Mouse (Mus musculus): ENCODE data around the gene Raph1.
"Not testable (repeated sequence)": the region's sequence is repeated elsewhere in the genome, so short reads cannot be mapped to it uniquely, and the experiment has no call there.

Raph1 gene

DNA sequence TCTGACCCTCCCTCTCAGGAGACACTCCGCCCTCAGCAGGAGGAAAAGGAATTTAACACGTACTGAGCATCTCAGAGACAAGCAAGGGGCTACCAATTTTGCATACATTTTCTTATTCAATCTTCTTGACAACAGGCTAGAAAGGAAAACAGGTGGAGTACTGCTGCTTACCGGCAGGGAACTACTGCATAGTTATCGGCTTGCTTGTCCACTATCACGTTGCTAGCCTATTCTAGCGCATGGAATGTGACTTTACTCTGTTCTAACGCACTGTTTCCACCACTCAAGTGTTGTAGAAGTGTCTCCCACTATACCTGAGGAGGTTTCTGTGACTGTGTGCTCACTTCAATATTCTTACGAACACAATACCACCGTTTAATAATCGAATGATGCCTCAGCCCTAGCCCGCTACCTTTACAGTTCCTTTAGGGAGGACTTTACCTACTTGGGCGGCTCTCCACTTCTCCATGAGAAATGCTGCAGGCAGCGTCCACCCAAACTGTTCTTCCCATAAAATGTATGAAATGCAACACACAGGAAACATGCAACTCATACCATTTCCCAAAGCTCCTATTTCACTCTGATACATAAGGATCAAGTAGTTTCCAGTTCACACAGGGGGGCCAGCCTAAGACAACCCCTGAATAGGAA lies 1.5 kb downstream of the Raph1 start:
- peak; percentile 49 for DNase-seq (ENCODE audit: low read depth)

- no peak for DNase-seq (ENCODE audit: low read depth)
Measured at GRCm38 (mm10) chr1:60564691-60565090, 2.2 kb downstream of the Raph1 start.

DNA sequence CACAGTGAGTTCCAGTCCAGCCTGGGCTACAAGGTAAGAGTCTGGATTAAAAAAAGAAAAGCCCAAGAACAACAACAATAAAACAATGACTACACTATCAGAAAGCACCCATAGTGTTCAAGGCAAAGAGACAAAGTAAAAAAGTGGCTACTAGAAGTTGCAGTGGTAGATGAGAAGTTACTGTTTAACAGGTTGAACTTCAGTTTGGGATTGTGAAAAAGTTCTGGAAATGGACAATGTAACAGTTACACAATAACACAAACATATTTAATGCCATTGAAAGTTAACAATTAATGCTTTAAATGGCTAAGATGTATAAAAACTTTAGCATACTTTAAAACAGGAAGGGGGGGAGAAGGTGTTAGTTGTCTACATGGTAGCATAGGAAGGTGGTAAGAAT lies 3.9 kb downstream of the Raph1 start:
- no peak for DNase-seq (ENCODE audit: low read depth)

GRCm38 (mm10) chr1:60543681-60544080 lies 23.2 kb downstream of the Raph1 start:
- no peak for DNase-seq (ENCODE audit: low read depth)

DNA sequence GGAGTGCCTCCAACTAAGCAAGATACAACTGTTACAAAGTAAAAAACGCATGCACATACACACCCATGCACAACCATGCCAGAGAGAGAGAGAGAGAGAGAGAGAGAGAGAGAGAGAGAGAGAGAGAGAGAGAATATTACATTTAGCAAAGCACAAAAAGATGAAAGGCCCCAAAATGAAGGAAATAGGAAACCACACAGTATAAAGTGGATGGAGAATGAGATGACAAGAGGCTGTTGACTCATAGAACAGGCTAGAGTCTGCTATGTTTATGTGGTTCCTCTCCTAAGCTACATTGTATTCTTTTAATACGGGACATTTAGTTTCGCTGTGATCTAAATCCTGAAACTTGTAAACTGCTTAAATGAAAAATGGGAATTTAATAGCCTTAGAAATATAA lies 27.6 kb downstream of the Raph1 start:
- peak; percentile 78 for DNase-seq (ENCODE audit: low read depth)

DNA sequence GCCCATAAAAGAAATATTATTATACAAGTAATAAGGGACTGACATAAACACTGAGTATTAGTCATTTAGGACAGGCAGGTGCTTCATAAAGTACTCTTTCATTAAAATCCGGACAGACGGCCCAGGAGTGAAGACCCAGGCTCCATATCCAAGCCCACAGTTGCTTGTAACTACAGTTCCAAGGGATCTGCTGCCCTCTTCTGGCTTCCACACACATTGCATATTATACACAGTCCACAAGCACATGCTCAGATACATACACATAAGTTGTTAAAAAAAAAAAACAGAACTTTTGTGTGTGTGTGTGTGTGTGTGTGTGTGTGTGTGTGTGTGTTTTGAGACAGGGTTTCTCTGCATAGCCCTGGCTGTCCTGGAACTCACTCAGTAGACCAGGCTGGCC lies 32.0 kb downstream of the Raph1 start:
- peak; percentile 82 for DNase-seq (ENCODE audit: low read depth)

- DNase-seq (ENCODE audit: low read depth): peak; percentile 87
Measured at GRCm38 (mm10) chr1:60530636-60531035, 36.3 kb downstream of the Raph1 start.

GRCm38 (mm10) chr1:60530107-60530506 lies 36.8 kb downstream of the Raph1 start:
- peak; percentile 47 for DNase-seq (ENCODE audit: low read depth)

DNA sequence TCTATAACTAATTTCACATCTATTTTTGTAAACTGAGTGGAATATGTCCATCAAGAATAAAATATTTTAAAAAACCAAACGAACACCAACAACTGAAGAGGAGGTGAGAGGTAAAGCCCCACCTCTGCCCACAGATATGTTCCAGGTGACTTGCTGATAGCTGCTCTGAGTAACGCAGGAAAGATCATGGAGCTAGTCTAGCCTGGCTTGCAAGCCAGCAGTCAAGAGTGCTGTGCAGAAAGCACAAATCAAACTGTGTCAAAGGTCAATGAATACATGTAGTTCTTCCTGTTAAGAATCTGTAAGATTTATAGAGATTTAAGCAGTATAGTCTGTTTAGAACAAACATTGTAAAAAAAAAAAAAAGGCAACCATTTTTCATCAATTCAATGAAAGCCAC lies 56.3 kb downstream of the Raph1 start:
- no peak for DNase-seq (ENCODE audit: low read depth)

- DNase-seq (ENCODE audit: low read depth): peak; percentile 73
Measured at GRCm38 (mm10) chr1:60503456-60503855, 63.4 kb downstream of the Raph1 start.

DNA sequence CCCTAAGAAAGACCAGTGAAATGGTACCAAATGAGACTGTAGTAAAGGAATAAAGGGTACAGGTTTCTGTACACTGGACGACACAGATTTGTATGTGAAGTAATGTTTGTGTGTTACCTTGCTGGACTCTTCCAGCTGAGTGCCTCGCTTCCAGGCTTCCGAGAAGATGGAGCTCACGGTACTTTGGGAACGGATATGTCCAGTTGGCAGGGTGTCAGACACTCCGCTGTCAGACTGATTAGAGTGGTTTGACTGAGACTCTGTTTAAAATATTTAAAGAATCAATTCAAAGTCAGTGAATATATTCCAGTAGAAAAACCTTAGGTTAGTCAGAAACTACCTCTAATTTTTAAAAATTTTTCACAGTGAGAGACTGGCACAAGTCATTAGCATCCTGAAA lies 73.5 kb downstream of the Raph1 start:
- no peak for DNase-seq (ENCODE audit: low read depth)

GRCm38 (mm10) chr1:60492404-60492803 lies 74.5 kb downstream of the Raph1 start:
- no peak for DNase-seq (ENCODE audit: low read depth)

DNA sequence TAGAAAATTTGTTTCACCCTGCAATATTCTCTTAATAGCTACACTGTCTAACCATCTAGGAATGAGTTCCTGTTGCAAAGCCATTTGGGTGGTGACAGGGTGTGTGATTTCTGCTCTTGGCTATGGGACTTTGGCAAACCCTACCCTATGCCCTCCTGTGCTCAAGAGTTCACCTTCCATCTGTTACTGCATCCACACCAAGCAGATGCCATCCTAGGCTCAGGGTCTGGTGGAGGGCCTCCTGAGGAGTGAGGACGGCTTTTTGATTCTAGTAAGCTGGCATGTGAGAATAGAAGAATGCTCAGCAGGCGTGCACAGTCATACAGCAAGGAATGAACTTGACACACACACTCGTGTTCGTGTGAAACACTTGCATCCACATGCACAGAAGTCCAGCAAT lies 76.4 kb downstream of the Raph1 start:
- no peak for DNase-seq (ENCODE audit: low read depth)

GRCm38 (mm10) chr1:60489660-60490059 lies 77.2 kb downstream of the Raph1 start:
- DNase-seq (ENCODE audit: low read depth): no peak

GRCm38 (mm10) chr1:60488635-60489034 lies 78.3 kb downstream of the Raph1 start:
- DNase-seq (ENCODE audit: low read depth): no peak

DNA sequence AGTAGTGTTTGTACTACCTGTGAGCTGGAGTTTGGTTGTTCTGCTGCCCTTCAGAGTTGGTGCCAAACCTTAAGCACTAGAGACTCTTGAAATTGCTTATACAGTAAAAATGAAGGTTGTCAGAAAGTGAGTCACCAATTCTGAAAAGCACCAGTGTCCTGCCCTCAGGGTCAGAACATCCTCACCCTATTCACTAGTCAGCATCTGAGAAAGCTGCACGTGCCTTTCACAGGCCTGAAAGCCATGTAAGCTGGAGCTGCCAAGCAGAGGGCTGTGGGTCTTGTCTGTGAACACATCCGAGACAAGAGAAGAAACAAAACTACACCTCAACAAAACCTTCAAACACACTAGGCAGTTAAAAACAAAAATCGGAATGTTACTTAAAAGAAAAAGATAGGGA lies 81.3 kb downstream of the Raph1 start:
- no peak for DNase-seq (ENCODE audit: low read depth)

GRCm38 (mm10) chr1:60482881-60483280 lies 84.0 kb downstream of the Raph1 start:
- no peak for DNase-seq (ENCODE audit: low read depth)

GRCm38 (mm10) chr1:60481561-60481960 lies 85.3 kb downstream of the Raph1 start:
- no peak for DNase-seq (ENCODE audit: low read depth)

DNA sequence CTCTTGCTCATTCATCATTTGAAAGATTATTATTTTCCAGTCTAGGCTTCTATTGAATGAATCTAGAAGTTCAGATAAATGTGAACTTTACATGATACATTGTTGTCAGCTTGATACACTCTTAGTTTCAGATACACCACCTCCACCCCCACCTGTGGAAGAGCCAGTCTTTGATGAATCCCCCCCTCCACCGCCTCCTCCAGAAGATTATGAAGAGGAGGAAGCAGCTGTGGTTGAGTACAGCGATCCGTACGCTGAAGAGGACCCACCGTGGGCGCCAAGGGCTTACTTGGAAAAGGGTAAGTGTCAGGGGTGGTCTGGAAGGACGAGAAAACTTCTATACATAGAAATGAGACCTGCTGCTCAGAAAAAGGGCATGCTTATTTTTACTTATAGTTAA lies 96.4 kb downstream of the Raph1 start:
- DNase-seq (ENCODE audit: low read depth): no peak

GRCm38 (mm10) chr1:60469491-60469890 lies 97.4 kb downstream of the Raph1 start:
- no peak for DNase-seq (ENCODE audit: low read depth)

DNA sequence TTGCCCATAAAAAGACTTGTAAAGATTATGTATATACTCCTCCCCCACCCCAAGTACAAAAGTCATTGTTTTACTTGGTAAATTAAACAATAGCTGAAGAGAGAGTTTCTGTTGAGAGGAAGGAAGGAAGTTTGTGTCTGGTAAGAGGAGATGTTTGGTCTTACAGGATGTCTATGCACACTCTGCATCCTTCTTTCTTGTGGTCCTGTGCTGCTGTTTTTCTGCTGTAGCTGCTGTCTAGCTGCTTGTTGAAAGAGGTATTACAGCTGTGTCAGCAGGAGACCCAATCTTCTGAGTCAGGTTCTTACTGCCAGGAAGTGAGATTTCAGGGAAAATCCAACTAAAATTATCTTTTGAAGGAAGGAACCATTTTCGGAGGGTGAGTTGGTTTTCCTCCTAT lies 106.3 kb downstream of the Raph1 start:
- peak; percentile 87 for DNase-seq (ENCODE audit: low read depth)

DNA sequence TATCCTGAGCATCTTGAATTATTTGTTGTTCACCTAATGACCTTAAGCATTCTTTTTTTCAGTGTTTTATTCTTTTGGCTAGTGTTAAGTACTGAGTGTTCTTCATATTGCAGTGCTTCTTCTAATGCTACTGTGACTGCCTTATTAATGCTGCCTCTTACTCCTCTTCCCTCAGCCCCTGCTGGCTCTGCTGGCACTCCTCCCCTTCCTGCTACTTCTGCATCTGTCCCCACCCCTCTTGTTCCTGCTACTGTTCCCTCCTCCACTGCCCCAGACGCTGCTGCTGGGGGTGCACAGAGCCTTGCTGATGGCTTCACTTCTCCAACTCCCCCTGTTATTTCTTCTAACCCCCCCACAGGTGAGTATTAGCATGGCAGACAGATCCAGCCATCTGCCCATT lies 117.0 kb downstream of the Raph1 start:
- no peak for DNase-seq (ENCODE audit: low read depth)

DNA sequence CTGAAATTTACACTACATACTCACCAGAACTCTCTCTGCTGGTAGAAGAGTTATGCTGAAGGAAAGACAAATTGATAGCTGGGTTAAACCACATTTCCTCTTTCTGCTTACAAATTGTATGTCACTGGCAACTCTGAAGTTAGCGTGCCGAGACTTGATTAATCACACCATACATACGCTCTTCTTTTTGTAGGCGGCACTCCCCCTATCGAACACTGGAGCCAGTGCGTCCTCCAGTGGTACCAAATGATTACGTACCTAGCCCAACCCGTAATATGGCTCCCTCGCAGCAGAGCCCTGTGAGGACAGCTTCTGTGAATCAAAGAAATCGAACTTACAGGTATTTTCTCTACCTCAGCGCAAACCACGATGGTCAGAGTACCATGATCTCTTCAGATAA lies 119.8 kb downstream of the Raph1 start:
- peak; percentile 76 for DNase-seq (ENCODE audit: low read depth)

GRCm38 (mm10) chr1:60441438-60441837 lies 125.5 kb downstream of the Raph1 start:
- DNase-seq (ENCODE audit: low read depth): not testable (repeated sequence)

DNA sequence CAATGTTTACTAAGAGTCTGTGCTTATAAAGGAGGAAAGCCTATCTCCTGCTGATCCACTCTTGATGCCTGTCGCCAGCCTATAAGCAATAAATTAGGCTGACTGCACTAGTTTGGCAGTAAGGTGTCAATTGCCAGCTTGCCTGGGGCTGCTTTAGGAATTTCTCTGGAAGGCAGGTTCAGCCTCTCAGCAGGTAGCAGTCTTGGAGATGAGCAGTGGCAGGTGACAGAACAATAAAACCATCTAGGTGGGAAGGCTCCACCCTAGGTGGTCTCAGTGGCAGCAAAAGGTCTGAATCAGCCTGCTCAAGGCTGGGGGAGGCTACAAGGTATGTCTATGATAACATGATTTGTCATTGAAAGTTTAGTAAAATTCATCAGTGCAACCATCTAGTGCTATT lies 134.4 kb downstream of the Raph1 start:
- no peak for DNase-seq (ENCODE audit: low read depth)
